Mouse (Mus musculus): ENCODE results near the gene Kptn. TPM values are rescaled to one million over a fixed set of nuclear protein-coding genes. Genes with fewer than 3 reads are reported as not detected.

Kptn gene
- polyA plus RNA-seq, 2 experiments = 7.5 to 8.6 TPM

DNA sequence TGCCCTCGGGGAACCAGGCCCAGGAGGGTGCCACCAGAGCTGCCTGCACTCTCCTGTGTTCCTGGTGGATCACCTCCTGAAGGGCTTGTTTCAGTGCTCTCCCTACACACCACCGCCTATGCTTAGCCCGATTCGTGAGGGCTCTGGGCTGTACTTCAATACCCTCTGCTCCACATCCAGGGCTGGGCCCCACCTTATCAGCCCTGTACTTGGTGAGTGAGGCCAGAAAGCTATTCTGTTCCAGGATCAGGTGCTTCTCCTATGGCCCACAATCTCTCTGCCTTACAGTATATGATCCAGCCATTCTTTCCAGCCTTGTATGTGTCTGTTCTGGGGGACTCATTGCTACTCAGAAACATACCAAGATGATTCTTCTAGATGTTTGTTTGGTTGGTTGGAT, 36.3 kb upstream of the Kptn start:
- Histone ChIP-seq H3K36me3 (replicated peaks; ENCODE audit: control insufficient read depth, insufficient read depth, low read depth) (no peaks in the 10 kb centered on the region), H3K4me2 (ENCODE audit: low read depth) (no peak overlapping the region), H3K4me3 (ENCODE audit: insufficient read depth in 1 of 2, low read depth in 2 of 2, low read length in 2 of 2) (no peak overlapping the region), H3K27ac (no peak overlapping the region), H3K9ac (replicated peaks) (no peak overlapping the region), H3K9me3 (ENCODE audit: control insufficient read depth, low read length) (no peaks in the 10 kb centered on the region), H3K27me3 (ENCODE audit: control insufficient read depth, insufficient read depth, low read length) (no peaks in the 10 kb centered on the region; the same call in 1 of the 2 replicates), H3K4me1 (replicated peaks; ENCODE audit: control insufficient read depth in 2 of 2, insufficient read depth in 2 of 2, low read length in 1 of 2) (no peaks in the 10 kb centered on the region)
- 55% methylated on average over 4 of the region's 4 CpGs for WGBS (ENCODE audit: insufficient replicate concordance)
- no peak for DNase-seq (ENCODE audit: low read depth in 3 of 3, low spot score in 3 of 3)
- ATAC-seq (ENCODE audit: insufficient read depth) = no peak
- TF ChIP-seq EP300 (IDR thresholded peaks at IDR 0.05; ENCODE audit: low read depth) (no peak), CTCF (IDR thresholded peaks at IDR 0.05; ENCODE audit: low read depth) (no peak)

DNA sequence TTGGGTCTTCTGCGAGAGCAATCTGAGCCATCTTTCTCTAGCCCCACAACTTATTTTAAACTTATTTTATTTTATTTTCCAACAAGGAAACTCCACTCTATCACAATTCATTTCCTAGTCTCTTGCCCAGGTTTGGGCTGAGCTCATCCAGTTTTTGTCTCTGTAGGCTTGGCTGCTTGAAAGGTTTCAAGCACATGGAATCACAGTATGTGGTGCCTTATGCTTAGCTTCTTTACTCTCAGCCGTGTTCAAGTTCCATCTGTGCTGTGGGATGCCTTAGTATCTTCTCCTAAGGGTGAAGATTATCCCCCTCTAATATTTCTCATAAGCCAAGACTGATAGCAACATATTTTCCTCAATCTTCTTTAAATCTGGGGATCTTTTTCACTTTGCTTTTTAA, 32.1 kb upstream of the Kptn start:
- H3K27me3 ChIP-seq (ENCODE audit: control insufficient read depth, insufficient read depth, low read length) = no peaks in the 10 kb centered on the region; the same call in 1 of the 2 replicates
- H3K4me1 ChIP-seq (replicated peaks; ENCODE audit: control insufficient read depth in 2 of 2, insufficient read depth in 2 of 2, low read length in 1 of 2) = no peaks in the 10 kb centered on the region
- H3K27ac ChIP-seq = no peak overlapping the region
- no peak overlapping the region for H3K9ac ChIP-seq (replicated peaks)
- no peaks in the 10 kb centered on the region for H3K9me3 ChIP-seq (ENCODE audit: control insufficient read depth, low read length)
- no peak overlapping the region for H3K4me3 ChIP-seq (ENCODE audit: insufficient read depth in 1 of 2, low read depth in 2 of 2, low read length in 2 of 2)
- DNase-seq (ENCODE audit: low read depth in 3 of 3, low spot score in 3 of 3) (no peak), ATAC-seq (ENCODE audit: insufficient read depth) (no peak)
- no peak overlapping the region for H3K4me2 ChIP-seq (ENCODE audit: low read depth)
- TF ChIP-seq EP300 (IDR thresholded peaks at IDR 0.05; ENCODE audit: low read depth) (no peak), CTCF (IDR thresholded peaks at IDR 0.05; ENCODE audit: low read depth) (no peak)
- 45% methylated on average over 2 of the region's 2 CpGs for WGBS (ENCODE audit: insufficient replicate concordance)
- no peaks in the 10 kb centered on the region for H3K36me3 ChIP-seq (replicated peaks; ENCODE audit: control insufficient read depth, insufficient read depth, low read depth)

DNA sequence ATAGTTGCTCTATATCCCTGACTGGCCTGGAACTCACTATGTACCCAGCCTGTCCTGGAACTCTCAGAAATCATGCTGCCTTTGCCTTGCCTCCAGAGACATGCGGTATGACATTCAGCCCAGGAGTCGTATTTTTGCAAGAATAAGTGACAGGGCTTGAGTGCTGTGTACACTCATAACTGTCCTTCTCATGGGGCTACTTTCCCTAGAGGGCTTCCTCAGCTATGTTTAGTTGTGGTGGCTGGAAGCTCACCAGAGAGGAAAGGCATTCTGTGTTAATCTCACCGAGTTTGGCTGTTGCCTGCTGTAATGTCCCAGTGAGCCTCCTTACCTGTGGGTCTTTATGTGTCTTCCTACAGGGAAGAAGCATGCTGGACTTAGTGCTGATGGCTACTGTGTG, 25.1 kb upstream of the Kptn start:
- Histone ChIP-seq H3K4me1 (replicated peaks; ENCODE audit: control insufficient read depth in 2 of 2, insufficient read depth in 2 of 2, low read length in 1 of 2) (peaks cover 2 to 7% of the 10 kb centered on the region in 2 experiments), H3K4me2 (ENCODE audit: low read depth) (no peak overlapping the region), H3K27me3 (ENCODE audit: control insufficient read depth, insufficient read depth, low read length) (no peaks in the 10 kb centered on the region; the same call in none of the 2 replicates), H3K9me3 (ENCODE audit: control insufficient read depth, low read length) (no peaks in the 10 kb centered on the region), H3K4me3 (ENCODE audit: insufficient read depth in 1 of 2, low read depth in 2 of 2, low read length in 2 of 2) (no peak overlapping the region), H3K27ac (no peak overlapping the region), H3K36me3 (replicated peaks; ENCODE audit: control insufficient read depth, insufficient read depth, low read depth) (no peaks in the 10 kb centered on the region), H3K9ac (replicated peaks) (no peak overlapping the region)
- TF ChIP-seq CTCF (IDR thresholded peaks at IDR 0.05; ENCODE audit: low read depth) = no peak
- TF ChIP-seq EP300 (IDR thresholded peaks at IDR 0.05; ENCODE audit: low read depth) = no peak
- WGBS (ENCODE audit: insufficient replicate concordance) = 54% methylated on average over 3 of the region's 3 CpGs
- ATAC-seq (ENCODE audit: insufficient read depth) (no peak), DNase-seq (ENCODE audit: low read depth in 3 of 3, low spot score in 3 of 3) (no peak)

DNA sequence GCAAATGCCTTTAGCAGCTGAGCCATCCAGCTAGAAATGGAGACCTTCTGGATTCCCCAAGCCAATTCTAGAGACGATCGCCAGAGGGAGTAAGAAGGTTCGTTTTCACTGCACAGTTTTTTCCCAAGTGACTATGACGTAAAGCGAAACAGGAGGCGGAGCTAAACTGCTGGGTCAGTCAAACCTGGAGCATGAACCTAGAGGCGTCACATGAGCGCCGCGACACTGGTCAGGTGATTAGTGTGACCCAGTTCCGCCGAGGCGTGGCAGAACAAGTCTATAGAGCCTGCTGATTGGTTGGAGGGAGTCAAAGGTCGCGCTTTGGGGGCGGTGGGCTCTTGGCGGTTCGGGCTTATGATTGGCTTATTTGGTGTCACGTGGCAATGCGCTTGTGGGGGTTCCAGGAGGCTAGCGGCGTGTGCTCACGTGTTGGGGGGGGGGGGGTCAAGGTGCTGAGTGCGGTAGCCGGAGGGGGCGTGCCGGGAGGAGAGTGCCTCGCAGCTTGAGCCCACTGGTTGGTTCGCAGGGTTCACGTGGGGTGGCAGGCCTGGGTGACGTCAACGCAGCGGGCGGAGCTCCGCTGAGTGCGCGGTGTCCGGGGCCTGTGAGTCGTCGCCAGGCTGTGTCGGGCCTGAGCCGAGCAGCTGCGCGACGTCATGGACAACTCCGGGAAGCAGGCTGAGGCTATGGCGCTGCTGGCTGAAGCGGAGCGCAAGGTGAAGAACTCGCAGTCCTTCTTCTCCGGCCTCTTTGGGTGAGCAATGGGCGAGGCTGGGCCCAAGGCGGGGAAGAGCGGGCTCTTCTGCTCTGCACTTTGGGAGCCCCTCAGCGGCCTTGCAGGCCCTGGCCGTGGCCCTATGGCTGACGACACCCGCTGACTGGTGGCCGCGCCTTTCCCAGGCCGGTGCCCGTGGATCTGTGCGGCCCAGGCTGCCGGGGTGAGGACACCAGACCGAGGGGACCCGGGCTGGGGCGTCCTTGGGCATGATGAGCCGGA, 21.4 kb upstream of the Kptn start, which contains the start of gene Napa:
Gene Napa (plus strand): TSS at position 438 of the 997 bp plus-strand sequence.
- no peaks in the 10 kb centered on the region for H3K9me3 ChIP-seq (ENCODE audit: control insufficient read depth, low read length)
- peak within 1 kb of the TSS; percentile 98 for H3K9ac ChIP-seq (replicated peaks)
- H3K27me3 ChIP-seq (ENCODE audit: control insufficient read depth, insufficient read depth, low read length) = no peaks in the 10 kb centered on the region; the same call in none of the 2 replicates
- ATAC-seq (ENCODE audit: insufficient read depth) = peak; percentile 96
- H3K36me3 ChIP-seq (replicated peaks; ENCODE audit: control insufficient read depth, insufficient read depth, low read depth) = peaks cover 24% of the 10 kb centered on the region
- peaks cover 13 to 21% of the 10 kb centered on the region in 2 experiments for H3K4me1 ChIP-seq (replicated peaks; ENCODE audit: control insufficient read depth in 2 of 2, insufficient read depth in 2 of 2, low read length in 1 of 2)
- DNase-seq (ENCODE audit: low read depth in 3 of 3, low spot score in 3 of 3) = peak; percentile 99 to 100 (median 99)
- TF ChIP-seq CTCF (IDR thresholded peaks at IDR 0.05; ENCODE audit: low read depth) = peak; percentile 83
- no peak; the same call in 1 of the 2 replicates for TF ChIP-seq EP300 (IDR thresholded peaks at IDR 0.05; ENCODE audit: low read depth)
- peak within 1 kb of the TSS; percentile 81 to 98 for H3K4me3 ChIP-seq (ENCODE audit: insufficient read depth in 1 of 2, low read depth in 2 of 2, low read length in 2 of 2)
- peak within 1 kb of the TSS; percentile 81 for H3K4me2 ChIP-seq (ENCODE audit: low read depth)
- under 1% methylated on average over 66 of the region's 68 CpGs for WGBS (ENCODE audit: insufficient replicate concordance)
- peak within 1 kb of the TSS; percentile 77 for H3K27ac ChIP-seq

DNA sequence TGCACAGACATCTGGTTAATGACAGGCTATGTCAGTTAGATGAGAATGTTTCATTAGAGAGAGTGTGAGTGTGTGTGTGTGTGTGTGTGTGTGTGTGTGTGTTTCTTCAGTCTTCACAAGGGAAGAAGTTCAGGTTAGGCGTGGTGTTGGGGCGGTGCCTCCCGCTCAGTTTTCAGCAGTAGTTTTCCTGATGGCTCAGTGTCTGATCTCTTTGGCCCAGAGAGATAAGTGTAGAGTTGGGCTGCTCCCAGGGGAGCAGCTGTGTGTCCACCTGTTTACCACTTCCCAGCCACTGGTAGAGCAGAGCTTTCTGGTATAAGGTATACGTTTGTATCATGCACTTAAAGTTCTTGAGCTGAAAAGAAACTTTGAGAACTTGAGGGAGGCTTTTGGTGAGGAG, 19.8 kb upstream of the Kptn start:
- Histone ChIP-seq H3K36me3 (replicated peaks; ENCODE audit: control insufficient read depth, insufficient read depth, low read depth) (peaks cover 35% of the 10 kb centered on the region), H3K27me3 (ENCODE audit: control insufficient read depth, insufficient read depth, low read length) (no peaks in the 10 kb centered on the region; the same call in none of the 2 replicates), H3K9ac (replicated peaks) (peak overlapping the region; percentile 98), H3K9me3 (ENCODE audit: control insufficient read depth, low read length) (no peaks in the 10 kb centered on the region), H3K4me2 (ENCODE audit: low read depth) (peak overlapping the region; percentile 81), H3K27ac (peak overlapping the region; percentile 77), H3K4me3 (ENCODE audit: insufficient read depth in 1 of 2, low read depth in 2 of 2, low read length in 2 of 2) (peak overlapping the region; percentile 81 to 98), H3K4me1 (replicated peaks; ENCODE audit: control insufficient read depth in 2 of 2, insufficient read depth in 2 of 2, low read length in 1 of 2) (peaks cover 13 to 21% of the 10 kb centered on the region in 2 experiments)
- DNase-seq (ENCODE audit: low read depth in 3 of 3, low spot score in 3 of 3) (peak; percentile 66 to 71 (median 66)), ATAC-seq (ENCODE audit: insufficient read depth) (peak; percentile 44)
- TF ChIP-seq CTCF (IDR thresholded peaks at IDR 0.05; ENCODE audit: low read depth) (no peak), EP300 (IDR thresholded peaks at IDR 0.05; ENCODE audit: low read depth) (no peak)
- 17% methylated on average over 4 of the region's 4 CpGs for WGBS (ENCODE audit: insufficient replicate concordance)
